Mouse (Mus musculus) bone marrow, adult 2 months (tissue): ENCODE data around the gene Tmco1. TPM values are rescaled to one million over a fixed set of nuclear protein-coding genes. Genes with fewer than 3 reads are reported as not detected.

Experiments used
- H3K27ac ChIP-seq: fragments of 200-500 bp; 2 replicates; pipeline ENCODE4 v1.5.1; 2012; ENCODE audit warnings: low read depth, mild to moderate bottlenecking, control low read depth, inconsistent platforms, low read length; ENCODE audit not compliant: control insufficient read depth, poor library complexity, insufficient read depth
- H3K4me1 ChIP-seq: fragments of 200-500 bp; 2 replicates; pipeline ENCODE4 v1.6.1; 2011; ENCODE audit warnings: low read length; ENCODE audit not compliant: control insufficient read depth, insufficient read depth
- H3K4me3 ChIP-seq: fragments of 200-500 bp; replicated peaks from 2 replicates; pipeline ENCODE3; 2011; ENCODE audit warnings: mild to moderate bottlenecking, low read depth, low read length, control low read depth; ENCODE audit not compliant: control insufficient read depth
- CTCF ChIP-seq: fragments of 200-500 bp; IDR thresholded peaks from 2 replicates; pipeline ENCODE4 v1.5.1; 2011; ENCODE audit warnings: low read length, control low read depth; ENCODE audit not compliant: control insufficient read depth, insufficient read depth
- POLR2A ChIP-seq: fragments of 200-500 bp; IDR thresholded peaks from 2 replicates; pipeline ENCODE4 v1.6.1; 2011; ENCODE audit warnings: low read depth, mild to moderate bottlenecking, control low read depth, low read length, borderline replicate concordance; ENCODE audit not compliant: control insufficient read depth
- WGBS: fragments of 180-500 bp; shearing (Covaris S2); methylation state at CpG from one replicate; pipeline ENCODE4 v1.1.7; 2018; 5-methylcytosine and 5-hydroxymethylcytosine counted together
- polyA plus RNA-seq: library from polyadenylated mRNA; stranded (reverse); fragments of >200 nt; gene quantifications from 2 replicates; pipeline ENCODE4 v1.2.4, GENCODE M21; 2011; ENCODE audit warnings: low replicate concordance; ENCODE audit not compliant: missing spikeins, insufficient read depth, insufficient read length

The Tmco1 gene
- polyA plus RNA-seq, 1 experiment = 26.4 TPM

DNA sequence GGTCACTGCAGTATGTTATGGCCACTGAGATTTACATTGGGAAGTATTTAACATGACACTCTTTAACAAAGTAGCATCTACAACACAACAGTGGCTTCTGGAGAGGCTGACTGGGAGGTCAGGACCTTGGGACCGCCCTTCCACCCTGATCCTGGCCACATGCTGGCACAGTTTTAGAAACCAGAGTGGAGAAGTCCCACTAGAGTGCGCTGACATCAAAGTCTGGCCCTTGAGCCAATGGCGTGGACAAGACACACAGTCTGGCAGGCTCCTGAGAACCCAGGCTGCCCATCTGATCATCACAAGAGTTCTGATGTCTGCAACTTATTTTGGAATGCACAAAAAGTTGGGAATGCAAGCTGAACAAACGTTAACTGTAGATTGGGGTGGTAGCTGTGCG is 71.6 kb downstream of the Tmco1 start:
- Histone ChIP-seq H3K27ac (no peak overlapping the region; the same call in 1 of the 2 replicates), H3K4me1 (no peaks in the 10 kb centered on the region; the same call in 1 of the 2 replicates), H3K4me3 (no peak overlapping the region)
- TF ChIP-seq CTCF (no peak), POLR2A (no peak)
- 92% methylated on average over 5 of the region's 5 CpGs for WGBS

DNA sequence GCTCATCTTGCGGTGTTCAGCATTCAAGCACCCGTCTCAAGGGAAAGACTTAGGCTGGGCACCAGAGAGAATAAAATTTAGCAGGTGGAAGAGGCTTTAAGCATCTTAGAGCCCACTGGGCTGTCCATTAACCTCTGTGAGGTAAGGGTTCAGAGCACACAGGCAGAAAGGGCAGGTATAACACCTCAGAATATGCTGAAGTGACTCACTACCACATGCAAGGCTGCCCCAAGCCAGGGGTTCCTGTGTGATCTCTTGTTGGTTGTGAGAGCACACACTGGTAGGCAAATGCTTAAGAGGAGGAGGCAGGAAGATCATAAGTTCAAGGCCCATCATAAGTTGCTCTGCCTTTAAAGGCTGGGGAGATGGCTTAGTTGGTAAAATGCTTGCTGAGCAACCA is 72.0 kb downstream of the Tmco1 start:
- Histone ChIP-seq H3K4me3 (no peak overlapping the region), H3K27ac (no peak overlapping the region), H3K4me1 (peaks cover 1% of the 10 kb centered on the region; the same call in 1 of the 2 replicates)
- 96% methylated on average over 2 of the region's 2 CpGs for WGBS
- TF ChIP-seq POLR2A = no peak
- no peak for TF ChIP-seq CTCF

GRCm38 (mm10) chr1:167381050-167382015 is 73.2 kb downstream of the Tmco1 start:
- Histone ChIP-seq H3K27ac (no peak overlapping the region), H3K4me3 (no peak overlapping the region), H3K4me1 (peaks cover 1% of the 10 kb centered on the region; the same call in 1 of the 2 replicates)
- TF ChIP-seq CTCF (no peak), POLR2A (no peak)
- 83% methylated on average over 8 of the region's 8 CpGs for WGBS

DNA sequence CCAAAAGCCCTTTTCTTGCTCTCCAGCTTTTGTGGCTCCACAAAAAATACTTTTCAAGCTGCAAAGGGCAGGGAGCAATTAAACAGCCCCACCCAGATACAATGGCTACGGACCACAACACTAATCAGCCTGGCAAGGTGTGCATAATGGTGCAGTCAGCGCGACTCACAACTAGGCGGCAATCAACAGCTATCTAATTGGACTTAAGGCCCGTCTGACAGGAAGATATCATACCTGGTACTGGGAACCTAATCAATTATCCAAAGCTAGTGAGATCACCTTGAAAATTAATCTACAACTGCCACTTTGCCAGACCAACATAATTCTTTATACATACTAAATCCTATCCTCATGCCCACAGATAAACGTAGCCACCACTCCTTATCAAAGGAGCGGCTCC is 74.1 kb downstream of the Tmco1 start:
- TF ChIP-seq CTCF (no peak), POLR2A (no peak)
- WGBS = 68% methylated on average over 7 of the region's 7 CpGs
- no peak overlapping the region for H3K4me3 ChIP-seq
- H3K4me1 ChIP-seq = peaks cover 1% of the 10 kb centered on the region; the same call in 1 of the 2 replicates
- H3K27ac ChIP-seq = peak overlapping the region; percentile 23; the same call in 1 of the 2 replicates

GRCm38 (mm10) chr1:167382763-167383162 is 74.6 kb downstream of the Tmco1 start:
- no peak for TF ChIP-seq CTCF
- TF ChIP-seq POLR2A = no peak
- WGBS = 73% methylated on average over 5 of the region's 5 CpGs
- Histone ChIP-seq H3K4me3 (no peak overlapping the region), H3K27ac (no peak overlapping the region), H3K4me1 (peaks cover 1% of the 10 kb centered on the region; the same call in 1 of the 2 replicates)

GRCm38 (mm10) chr1:167383178-167383577 is 75.0 kb downstream of the Tmco1 start:
- 84% methylated on average over 5 of the region's 5 CpGs for WGBS
- peaks cover 1% of the 10 kb centered on the region; the same call in 1 of the 2 replicates for H3K4me1 ChIP-seq
- TF ChIP-seq POLR2A (no peak), CTCF (no peak)
- no peak overlapping the region for H3K27ac ChIP-seq
- no peak overlapping the region for H3K4me3 ChIP-seq

Other genes with a start within 250 kb of the Tmco1 start
- gene Uck2, start 23.1 kb upstream of the Tmco1 start, polyA plus RNA-seq = 25.8 and 42.3 TPM in 2 replicates
- 14.1 and 23.8 TPM in 2 replicates for gene Aldh9a1, start 41.6 kb downstream of the Tmco1 start, polyA plus RNA-seq
- 101 and 121 TPM in 2 replicates for gene Mgst3, start 85.5 kb downstream of the Tmco1 start, polyA plus RNA-seq
- not detected in 2 replicates for gene Lrrc52, start 158.4 kb downstream of the Tmco1 start, polyA plus RNA-seq